Mouse (Mus musculus) thymus, postnatal 25 days (tissue): ENCODE results near the gene Gm17175.
"Not testable (repeated sequence)": the region's sequence is repeated elsewhere in the genome, so short reads cannot be mapped to it uniquely, and the experiment has no call there.

ENCODE experiments used
- DNase-seq: peaks from one replicate; pipeline ENCODE4 v3.0.0; 2022

Gm17175 gene

GRCm38 (mm10) chr14:51573963-51574362 lies at the start of gene Gm17175:
Gm17175 (minus strand) TSS chr14:51574063.
- not testable (repeated sequence) for DNase-seq

- DNase-seq: no peak
These were observed 37.3 kb upstream of the Gm17175 start, which contains the start of gene Gm17078 for GRCm38 (mm10) chr14:51611210-51611609. Gm17078 (minus strand) TSS chr14:51611310.

GRCm38 (mm10) chr14:51592039-51592438 lies 18.2 kb upstream of the Gm17175 start, which contains the start of gene Gm17174:
Gm17174 (minus strand) TSS chr14:51592139.
- DNase-seq: not testable (repeated sequence)

GRCm38 (mm10) chr14:51552490-51552889 lies 21.4 kb downstream of the Gm17175 start, which contains the start of gene Gm5622:
Gm5622 (plus strand) TSS chr14:51552790.
- no peak for DNase-seq
